Mouse (Mus musculus) adrenal gland, adult 8-10 months (tissue): ENCODE data around the gene C1galt1. TPM values are rescaled to one million over a fixed set of nuclear protein-coding genes. Genes with fewer than 3 reads are reported as not detected.

Source experiments
- DNase-seq: peaks from one replicate; pipeline ENCODE4 v3.0.0; 2022
- total RNA-seq, 4 experiments: library from RNA; stranded (reverse); gene quantifications; 2 replicates each; pipeline ENCODE4 v1.2.4; 2022

C1galt1 gene
- total RNA-seq, 4 experiments from 2014 or later, result 24.0 to 27.2 (median 26.3) TPM

- DNase-seq, result no peak
These were observed 14.5 kb downstream of the C1galt1 start for GRCm38 (mm10) chr6:7859161-7859560.

- no peak for DNase-seq
These were observed 16.4 kb downstream of the C1galt1 start for GRCm38 (mm10) chr6:7861033-7861432.

- DNase-seq, result no peak
These were observed 18.7 kb downstream of the C1galt1 start for GRCm38 (mm10) chr6:7863354-7863753.

GRCm38 (mm10) chr6:7876836-7877235 is 32.2 kb downstream of the C1galt1 start:
- DNase-seq, result no peak

GRCm38 (mm10) chr6:7881595-7882128 is 37.0 kb downstream of the C1galt1 start:
- DNase-seq, result no peak

- peak; percentile 75 for DNase-seq
These were observed 37.9 kb downstream of the C1galt1 start for GRCm38 (mm10) chr6:7882520-7882919.

- DNase-seq, result no peak
These were observed 41.5 kb downstream of the C1galt1 start for GRCm38 (mm10) chr6:7885994-7886684.

- DNase-seq, result no peak
These were observed 42.0 kb downstream of the C1galt1 start for GRCm38 (mm10) chr6:7886685-7887004.

- no peak for DNase-seq
These were observed 51.7 kb downstream of the C1galt1 start for GRCm38 (mm10) chr6:7896339-7896738.

- DNase-seq, result no peak
These were observed 67.4 kb downstream of the C1galt1 start for GRCm38 (mm10) chr6:7912015-7912414.

Other genes starting within 250 kb of the C1galt1 start
- 10 to 100 TPM; 18.1 to 48.1 (median 35.5) TPM for gene Asns, start 151.6 kb upstream of the C1galt1 start, total RNA-seq